Mouse (Mus musculus) G1E (cell line): ENCODE results near the gene Grm7.

Experiments used
- CTCF ChIP-seq: IDR thresholded peaks from 2 replicates; pipeline ENCODE4 v1.5.1; 2012; ENCODE audit warnings: low read depth, low read length, inconsistent platforms, mixed read lengths
- POLR2AphosphoS5 ChIP-seq: IDR thresholded peaks from 2 replicates; pipeline ENCODE4 v1.6.1; 2012; ENCODE audit warnings: low read depth, low read length, inconsistent platforms; ENCODE audit not compliant: insufficient replicate concordance

GRCm38 (mm10) chr6:110645041-110645410 is 355 bp upstream of the Grm7 start:
- TF ChIP-seq CTCF = no peak
- no peak for TF ChIP-seq POLR2AphosphoS5
